Mouse (Mus musculus) heart, adult 18-20 months (tissue): Measurements from ENCODE around the gene Ube2e1. TPM values are rescaled to one million over a fixed set of nuclear protein-coding genes. Genes with fewer than 3 reads are reported as not detected.

Experiments
- DNase-seq, 2 experiments: peaks; one replicate each; pipeline ENCODE4 v3.0.0; 2021 to 2022; ENCODE audit warnings: mixed read lengths in 1 of 2
- total RNA-seq, 2 experiments: library from RNA; stranded (reverse); gene quantifications; 2 replicates each; pipeline ENCODE4 v1.2.3; 2021

Ube2e1 gene
- total RNA-seq, 2 experiments from 2014 or later, result 40.8 to 45.5 TPM

- DNase-seq, result no peak
Observed at GRCm38 (mm10) chr14:18242638-18243130, 89.0 kb downstream of the Ube2e1 start.

GRCm38 (mm10) chr14:18241786-18242185, 89.9 kb downstream of the Ube2e1 start:
- no peak for DNase-seq

GRCm38 (mm10) chr14:18240132-18240531, 91.5 kb downstream of the Ube2e1 start:
- no peak for DNase-seq

DNA sequence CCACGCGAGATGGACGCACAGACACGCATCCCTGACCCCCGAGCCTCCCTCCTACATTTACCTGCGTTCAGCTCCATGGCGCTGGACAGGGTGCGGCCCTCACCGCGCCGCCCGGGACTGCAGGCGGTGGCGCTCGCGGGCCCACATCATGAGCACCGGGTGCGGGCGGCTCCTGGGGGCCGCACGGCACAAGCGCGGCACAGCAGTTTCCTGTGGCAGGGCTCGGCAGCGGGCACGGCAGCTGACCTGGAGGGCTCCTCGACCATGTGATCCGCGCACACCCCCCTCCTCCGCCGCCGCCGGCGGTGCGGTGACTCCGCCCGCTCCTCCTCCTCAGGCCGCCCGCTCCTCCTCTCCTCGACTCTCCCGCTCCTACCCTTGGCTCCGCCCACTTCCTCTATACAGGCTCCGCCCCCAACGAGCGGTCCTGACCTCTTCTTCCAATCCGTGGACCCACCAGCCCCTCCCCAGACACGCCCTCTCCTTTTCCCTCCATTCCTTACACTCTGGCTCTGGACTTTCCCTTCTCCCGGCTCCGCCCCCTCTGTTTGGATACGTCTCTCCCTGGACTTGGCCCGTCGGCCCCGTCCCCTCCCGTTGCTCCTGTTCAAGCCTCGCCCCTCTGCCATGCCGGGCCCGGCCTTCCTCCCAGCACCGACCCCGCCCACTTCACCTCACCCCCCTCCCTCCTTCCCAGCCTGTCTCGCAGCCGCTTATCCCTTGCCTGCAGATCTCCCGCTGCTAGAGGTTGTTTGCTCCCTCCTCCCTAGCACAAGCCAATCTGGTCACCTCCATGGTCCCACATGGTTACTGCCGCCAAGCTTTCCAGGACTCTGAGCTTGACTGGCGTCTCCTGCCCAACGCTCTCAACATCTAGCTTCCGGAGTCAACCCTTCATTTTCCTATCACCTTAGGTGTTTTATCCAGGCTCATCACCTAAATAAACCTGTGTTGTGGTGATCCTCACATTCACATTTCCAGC, 92.6 kb downstream of the Ube2e1 start, which contains the start of gene Nr1d2:
TSS of gene Nr1d2 (minus strand) at position 378 of the 982 bp plus-strand sequence.
- DNase-seq, result peak; percentile 99 to 100

DNA sequence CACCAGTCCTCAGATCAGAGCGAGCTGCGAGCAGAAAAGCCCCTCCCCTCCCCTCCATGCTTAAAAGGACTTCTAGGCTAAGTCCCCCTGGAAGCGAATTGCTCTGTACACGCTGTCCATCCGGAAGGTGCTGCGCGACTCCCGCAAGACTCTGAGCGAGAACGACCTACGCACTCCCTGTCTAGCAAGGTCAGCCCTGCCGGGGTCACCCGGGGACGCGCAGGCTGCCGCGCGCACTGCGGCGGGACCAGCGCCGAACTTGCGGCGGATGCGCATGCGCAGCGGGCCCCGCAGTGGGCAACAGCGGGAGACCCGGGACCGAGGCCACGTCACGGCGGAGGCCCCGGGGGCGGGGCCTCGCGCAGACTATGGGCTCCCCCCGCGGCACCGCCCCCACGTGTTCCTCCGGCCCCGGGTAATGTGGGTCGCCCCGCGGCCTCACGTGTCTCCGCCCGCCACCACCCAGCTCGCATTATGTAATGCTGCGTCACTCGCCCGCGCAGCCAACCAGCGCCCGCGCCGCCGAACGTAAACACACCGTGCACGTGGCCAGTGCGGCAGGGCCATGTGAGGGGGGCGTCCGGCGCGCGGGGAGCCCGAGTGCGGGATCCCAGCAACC, 93.4 kb downstream of the Ube2e1 start:
- peak; percentile 98 to 99 for DNase-seq

GRCm38 (mm10) chr14:18237381-18237780, 94.3 kb downstream of the Ube2e1 start:
- DNase-seq, result peak in 1 of 2 experiments; percentile 17

DNA sequence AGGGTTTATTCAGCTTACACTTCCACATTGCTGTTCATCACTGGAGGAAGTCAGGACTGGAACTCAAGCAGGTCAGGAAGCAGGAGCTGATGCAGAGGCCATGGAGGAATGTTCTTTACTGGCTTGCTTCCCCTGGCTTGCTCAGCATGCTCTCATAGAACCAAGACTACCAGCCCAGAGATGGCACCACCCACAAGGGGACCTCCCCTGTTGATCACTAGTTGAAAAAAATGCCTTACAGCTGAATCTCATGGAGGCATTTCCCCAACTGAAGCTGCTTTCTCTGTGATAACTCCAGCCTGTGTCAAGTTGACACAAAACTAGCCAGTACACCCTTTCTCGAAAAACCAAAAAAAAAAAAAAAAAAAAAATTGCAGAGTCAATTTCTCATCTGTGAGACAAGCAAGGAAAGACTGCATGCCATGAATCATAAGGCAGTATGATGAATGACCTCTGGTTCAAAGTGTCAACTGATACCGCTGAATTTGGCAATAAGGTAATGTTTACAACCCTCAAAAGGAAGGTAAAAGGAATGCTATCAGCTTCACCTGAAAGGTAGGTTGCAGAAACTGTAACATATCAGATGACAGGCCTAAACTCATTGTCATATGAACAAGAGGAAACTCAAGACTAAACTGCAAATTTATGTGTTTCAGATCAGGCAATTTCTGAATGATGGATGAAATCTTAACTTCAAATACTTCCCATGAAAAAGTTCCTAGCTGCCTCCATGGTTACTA, 95.0 kb downstream of the Ube2e1 start:
- DNase-seq, result peak in 1 of 2 experiments; percentile 12

- peak; percentile 63 to 64 for DNase-seq
Observed at GRCm38 (mm10) chr14:18233981-18234960, 97.4 kb downstream of the Ube2e1 start.

DNA sequence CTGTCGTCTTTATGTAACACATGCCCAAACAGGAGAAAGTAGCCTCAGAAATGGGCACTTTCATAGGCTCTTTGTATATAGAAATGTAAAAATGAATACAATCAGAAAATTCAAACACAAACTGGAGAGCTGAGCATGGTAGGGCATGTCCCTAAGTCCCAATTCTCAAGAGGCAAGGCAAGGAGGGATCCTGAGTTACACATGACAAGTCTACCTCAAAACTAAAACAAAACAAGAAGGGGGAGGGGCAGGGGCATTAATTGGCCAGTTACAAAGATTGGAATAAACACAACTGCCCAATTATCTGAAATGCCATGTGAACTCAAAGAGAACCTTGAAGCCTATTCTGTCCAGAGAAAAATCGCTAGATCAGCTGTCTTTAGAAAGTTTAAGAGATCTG, 98.6 kb downstream of the Ube2e1 start:
- DNase-seq, result peak in 1 of 2 experiments; percentile 16

Other genes starting within 250 kb of the Ube2e1 start
- gene Nr1d2, start 92.7 kb downstream of the Ube2e1 start, total RNA-seq, result 10 to 100 TPM; 48.2 to 54.4 TPM
- gene Nkiras1, start 60.7 kb downstream of the Ube2e1 start, total RNA-seq, result 10 to 100 TPM; 35.5 to 41.4 TPM
- gene Rpl15, start 60.5 kb downstream of the Ube2e1 start, total RNA-seq, result 100 to 1,000 TPM; 528 to 555 TPM